Mouse (Mus musculus): ENCODE measurements around the gene Bsnd.

DNA sequence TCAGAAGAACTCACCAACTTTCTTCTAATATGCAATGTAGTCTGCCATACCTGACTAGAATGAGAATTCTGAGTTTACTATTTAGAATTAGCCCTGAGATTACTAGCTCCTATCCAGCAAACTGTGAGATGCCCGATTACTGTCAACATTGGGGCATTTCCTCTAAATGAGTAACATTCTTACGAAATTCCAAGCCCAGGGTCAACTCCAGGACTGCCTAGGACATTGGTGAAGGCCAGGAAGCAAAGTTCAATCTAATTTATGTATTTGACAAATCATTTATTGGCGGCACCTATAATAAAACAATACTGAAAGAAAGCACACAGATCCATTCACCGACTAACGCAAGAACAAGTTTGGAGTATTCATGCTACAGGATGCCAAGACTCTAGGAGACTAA lies 47.7 kb upstream of the Bsnd start:
- TF ChIP-seq TAL1 (IDR thresholded peaks at IDR 0.05; ENCODE audit: low read length) (no peak), GATA1 (IDR thresholded peaks at IDR 0.05; ENCODE audit: low read length) (no peak)
